Mouse (Mus musculus) ovary, postnatal 36 days (tissue): ENCODE measurements around the gene Camk2d.

Experiments
- DNase-seq: peaks from one replicate; pipeline ENCODE4 v3.0.0; 2022; ENCODE audit warnings: low spot score, mixed read lengths

Gene Camk2d

GRCm38 (mm10) chr3:126810372-126811090 is 214.4 kb downstream of the Camk2d start:
- DNase-seq = no peak

GRCm38 (mm10) chr3:126811646-126812045 is 215.5 kb downstream of the Camk2d start:
- no peak for DNase-seq

GRCm38 (mm10) chr3:126822374-126822773 is 226.3 kb downstream of the Camk2d start:
- DNase-seq = no peak

- DNase-seq = no peak
Measured at GRCm38 (mm10) chr3:126824930-126825329, 228.8 kb downstream of the Camk2d start.

GRCm38 (mm10) chr3:126826172-126826571 is 230.1 kb downstream of the Camk2d start:
- no peak for DNase-seq

GRCm38 (mm10) chr3:126827900-126828299 is 231.8 kb downstream of the Camk2d start:
- no peak for DNase-seq

GRCm38 (mm10) chr3:126829817-126830216 is 233.7 kb downstream of the Camk2d start:
- DNase-seq = no peak

- peak; percentile 7 for DNase-seq
Measured at GRCm38 (mm10) chr3:126831418-126832138, 235.5 kb downstream of the Camk2d start.

GRCm38 (mm10) chr3:126834641-126835167 is 238.6 kb downstream of the Camk2d start:
- no peak for DNase-seq

GRCm38 (mm10) chr3:126842780-126843179 is 246.7 kb downstream of the Camk2d start:
- DNase-seq = no peak

GRCm38 (mm10) chr3:126844809-126845208 is 248.7 kb downstream of the Camk2d start:
- no peak for DNase-seq

- DNase-seq = no peak
Measured at GRCm38 (mm10) chr3:126848081-126848480, 252.0 kb downstream of the Camk2d start.

- no peak for DNase-seq
Measured at GRCm38 (mm10) chr3:126860442-126860841, 264.3 kb downstream of the Camk2d start.

- DNase-seq = no peak
Measured at GRCm38 (mm10) chr3:126869561-126869960, 273.5 kb downstream of the Camk2d start.

GRCm38 (mm10) chr3:126870688-126871087 is 274.6 kb downstream of the Camk2d start:
- no peak for DNase-seq

GRCm38 (mm10) chr3:126878233-126878632 is 282.1 kb downstream of the Camk2d start:
- DNase-seq = no peak

- no peak for DNase-seq
Measured at GRCm38 (mm10) chr3:126886090-126886489, 290.0 kb downstream of the Camk2d start.

- no peak for DNase-seq
Measured at GRCm38 (mm10) chr3:126886644-126887043, 290.5 kb downstream of the Camk2d start.
